Mouse (Mus musculus) ES-E14 (cell line): ENCODE results near the gene Bcas3. TPM values are rescaled to one million over a fixed set of nuclear protein-coding genes. Genes with fewer than 3 reads are reported as not detected.

ENCODE experiments used
- DNase-seq: peaks from one replicate; pipeline ENCODE4 v3.0.0-alpha.2; 2013; ENCODE audit warnings: low read depth, low spot score
- H3K27ac ChIP-seq: 2 replicates; pipeline ENCODE4 v1.5.1; 2012; ENCODE audit warnings: low read depth, mild to moderate bottlenecking, low read length, moderate library complexity, mixed read lengths; ENCODE audit not compliant: poor library complexity, insufficient read depth, severe bottlenecking
- H3K36me3 ChIP-seq: 2 replicates; pipeline ENCODE4 v1.6.1; 2012; ENCODE audit warnings: mild to moderate bottlenecking, low read length, moderate library complexity, mixed read lengths; ENCODE audit not compliant: control insufficient read depth, poor library complexity, insufficient read depth, severe bottlenecking
- H3K4me1 ChIP-seq, 2 experiments: fragments of 150-350 bp in 1 of 2; sonication (generic) in 1 of 2; 2 replicates each; pipeline ENCODE4 v1.6.1; 2012; ENCODE audit warnings: low read length in 2 of 2, mild to moderate bottlenecking in 1 of 2, mixed read lengths in 1 of 2; ENCODE audit not compliant: control insufficient read depth in 2 of 2, insufficient read depth in 2 of 2, poor library complexity in 1 of 2
- H3K4me3 ChIP-seq, 2 experiments: fragments of 150-350 bp in 1 of 2; sonication (generic) in 1 of 2; 2 replicates each; pipeline ENCODE4 v1.5.1; 2012; ENCODE audit warnings: low read length in 2 of 2, low read depth in 1 of 2, mild to moderate bottlenecking in 1 of 2, mixed read lengths in 1 of 2; ENCODE audit not compliant: insufficient read depth in 1 of 2, poor library complexity in 1 of 2, severe bottlenecking in 1 of 2
- H3K9ac ChIP-seq: 2 replicates; pipeline ENCODE4 v1.6.1; 2012; ENCODE audit warnings: low read depth, mild to moderate bottlenecking, low read length, mixed read lengths; ENCODE audit not compliant: poor library complexity, insufficient read depth, severe bottlenecking
- H3K9me3 ChIP-seq: fragments of 150-350 bp; sonication (generic); 2 replicates; pipeline ENCODE4 v1.6.1; 2012; ENCODE audit warnings: low read depth, mild to moderate bottlenecking, low read length; ENCODE audit not compliant: control insufficient read depth, insufficient read depth
- CHD2 ChIP-seq: IDR thresholded peaks from 2 replicates; pipeline ENCODE4 v1.6.1; 2014; ENCODE audit warnings: mild to moderate bottlenecking, low read depth, low read length, inconsistent platforms
- HCFC1 ChIP-seq: IDR thresholded peaks from 2 replicates; pipeline ENCODE4 v1.6.1; 2012; ENCODE audit warnings: low read length, inconsistent platforms, borderline replicate concordance; ENCODE audit not compliant: insufficient read depth
- MAFK ChIP-seq: IDR thresholded peaks from 2 replicates; pipeline ENCODE4 v1.6.1; 2014; ENCODE audit warnings: mild to moderate bottlenecking, low read depth, low read length, inconsistent platforms; ENCODE audit not compliant: insufficient read depth
- ZC3H11A ChIP-seq: IDR thresholded peaks from 2 replicates; pipeline ENCODE4 v1.6.1; 2012; ENCODE audit warnings: low read depth, mild to moderate bottlenecking, inconsistent platforms, low read length, borderline replicate concordance
- ZNF384 ChIP-seq: IDR thresholded peaks from 2 replicates; pipeline ENCODE4 v1.6.1; 2012; ENCODE audit warnings: low read depth, low read length, inconsistent platforms
- in situ Hi-C, 2 experiments: fragments of 600-800 bp; cut with MboI; formaldehyde crosslinking; loops; one replicate each; pipeline ENCODE4 v1.15.1; 2025; ENCODE audit warnings: low sequenced_read_pairs in 2 of 2, inconsistent platforms in 1 of 2; ENCODE audit not compliant: unreplicated experiment in 2 of 2
- total RNA-seq: library from RNA; depleted of rRNA; stranded (reverse); fragments of 300-350 nt; gene quantifications from 2 replicates; pipeline ENCODE4 v1.2.3, GENCODE M21; 2012

Gene Bcas3
- total RNA-seq, 1 experiment: 23.6 TPM

GRCm38 (mm10) chr11:85823181-85823580, 470.2 kb downstream of the Bcas3 start:
- no peak overlapping the region for H3K9ac ChIP-seq
- H3K4me3 ChIP-seq: no peak overlapping the region
- TF ChIP-seq ZNF384 (no peak), CHD2 (no peak), HCFC1 (no peak), ZC3H11A (peak; percentile 49; the same call in 1 of the 2 replicates), MAFK (no peak)
- no peaks in the 10 kb centered on the region for H3K36me3 ChIP-seq
- no peak overlapping the region for H3K27ac ChIP-seq
- no peak for DNase-seq
- in situ Hi-C loops: loop anchor here (5.0 to 10.0 kb wide), 3 partner anchors 108 to 438 kb away; no protein-coding TSS in a partner anchor
- no peaks in the 10 kb centered on the region for H3K4me1 ChIP-seq
- no peaks in the 10 kb centered on the region for H3K9me3 ChIP-seq

GRCm38 (mm10) chr11:85823794-85824193, 470.8 kb downstream of the Bcas3 start:
- H3K4me3 ChIP-seq: no peak overlapping the region
- H3K9me3 ChIP-seq: no peaks in the 10 kb centered on the region
- no peak overlapping the region for H3K9ac ChIP-seq
- no peak overlapping the region for H3K27ac ChIP-seq
- in situ Hi-C loops: loop anchor here (5.0 to 10.0 kb wide), 3 partner anchors 109 to 439 kb away; no protein-coding TSS in a partner anchor
- H3K36me3 ChIP-seq: no peaks in the 10 kb centered on the region
- TF ChIP-seq MAFK: no peak
- no peak for TF ChIP-seq ZNF384
- no peak for TF ChIP-seq CHD2
- TF ChIP-seq HCFC1: no peak
- no peak for TF ChIP-seq ZC3H11A
- DNase-seq: no peak
- H3K4me1 ChIP-seq: no peaks in the 10 kb centered on the region

GRCm38 (mm10) chr11:85825031-85825430, 472.1 kb downstream of the Bcas3 start:
- no peak overlapping the region for H3K4me3 ChIP-seq
- no peak overlapping the region for H3K9ac ChIP-seq
- in situ Hi-C loops: loop anchor here (10.0 kb wide), 2 partner anchors 110 to 440 kb away; no protein-coding TSS in a partner anchor
- H3K4me1 ChIP-seq: no peaks in the 10 kb centered on the region
- no peak for DNase-seq
- no peaks in the 10 kb centered on the region for H3K36me3 ChIP-seq
- no peak overlapping the region for H3K27ac ChIP-seq
- H3K9me3 ChIP-seq: no peaks in the 10 kb centered on the region
- no peak for TF ChIP-seq HCFC1
- no peak for TF ChIP-seq ZNF384
- TF ChIP-seq CHD2: no peak
- TF ChIP-seq ZC3H11A: no peak
- TF ChIP-seq MAFK: no peak

- in situ Hi-C loops: loop anchor here (10.0 kb wide), 2 partner anchors 111 to 441 kb away; no protein-coding TSS in a partner anchor
- H3K9me3 ChIP-seq: no peaks in the 10 kb centered on the region
- no peak overlapping the region for H3K4me3 ChIP-seq
- TF ChIP-seq HCFC1: no peak
- no peak for TF ChIP-seq CHD2
- no peak for DNase-seq
- no peaks in the 10 kb centered on the region for H3K36me3 ChIP-seq
- H3K9ac ChIP-seq: no peak overlapping the region
- H3K27ac ChIP-seq: no peak overlapping the region
- H3K4me1 ChIP-seq: no peaks in the 10 kb centered on the region
Observed at GRCm38 (mm10) chr11:85825823-85826222, 472.9 kb downstream of the Bcas3 start.

- H3K9ac ChIP-seq: no peak overlapping the region
- DNase-seq: no peak
- H3K4me3 ChIP-seq: no peak overlapping the region
- in situ Hi-C loops: loop anchor here (10.0 kb wide), 2 partner anchors 113 to 443 kb away; no protein-coding TSS in a partner anchor
- H3K9me3 ChIP-seq: no peaks in the 10 kb centered on the region
- H3K4me1 ChIP-seq: no peaks in the 10 kb centered on the region
- H3K27ac ChIP-seq: no peak overlapping the region
- no peaks in the 10 kb centered on the region for H3K36me3 ChIP-seq
- TF ChIP-seq CHD2: no peak
Observed at GRCm38 (mm10) chr11:85827342-85827741, 474.4 kb downstream of the Bcas3 start.
